Mouse (Mus musculus) ES-E14 (cell line): ENCODE measurements around the gene Zfp40.

Experiments used
- CHD2 ChIP-seq: IDR thresholded peaks from 2 replicates; pipeline ENCODE4 v1.6.1; 2014; ENCODE audit warnings: mild to moderate bottlenecking, low read depth, low read length, inconsistent platforms
- HCFC1 ChIP-seq: IDR thresholded peaks from 2 replicates; pipeline ENCODE4 v1.6.1; 2012; ENCODE audit warnings: low read length, inconsistent platforms, borderline replicate concordance; ENCODE audit not compliant: insufficient read depth
- ZNF384 ChIP-seq: IDR thresholded peaks from 2 replicates; pipeline ENCODE4 v1.6.1; 2012; ENCODE audit warnings: low read depth, low read length, inconsistent platforms

- TF ChIP-seq CHD2 (no peak), ZNF384 (no peak), HCFC1 (no peak)
Observed at GRCm38 (mm10) chr17:23187680-23188079, 5.4 kb downstream of the Zfp40 start.
